ENCODE assay signal across 8 mouse cellular contexts in the genomic region with DNA sequence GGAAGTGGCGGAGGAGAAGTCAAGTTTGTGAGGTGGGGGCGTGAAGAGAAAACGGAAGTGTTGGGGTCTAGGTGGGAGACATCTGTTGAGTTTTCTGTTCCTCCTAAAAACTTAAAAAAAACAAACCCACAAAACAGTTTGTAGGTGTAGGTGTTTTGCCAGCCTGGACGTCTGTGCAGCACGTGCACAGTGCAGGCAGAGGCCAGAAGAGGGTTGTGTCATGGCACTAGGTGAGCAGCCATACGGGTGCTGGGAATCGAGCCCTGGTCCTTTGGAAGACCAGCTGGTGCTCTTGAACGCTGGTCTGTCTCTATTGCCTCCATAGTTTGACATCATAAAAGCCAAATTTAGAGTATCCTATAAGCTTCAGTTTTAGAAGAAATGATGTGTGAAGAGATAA. TPM values are rescaled to one million over a fixed set of nuclear protein-coding genes. Genes with fewer than 3 reads are reported as not detected.
DNase-seq lines count a peak whose midpoint lies in the region; ATAC-seq and TF ChIP-seq lines count a peak whose summit lies in the region.

No protein-coding gene starts in this region.

- H3K4me3 ChIP-seq in thymus, adult 2 months (ENCODE audit: control insufficient read depth, insufficient read depth, low read length): peak overlapping the region; percentile 79
- H3K4me3 ChIP-seq in limb, embryonic 10.5 days: peak overlapping the region; percentile 84
- H3K4me3 ChIP-seq in neural tube, embryonic 13.5 days: peak overlapping the region; percentile 80

- H3K27me3 ChIP-seq in thymus, adult 2 months (ENCODE audit: control insufficient read depth, insufficient read depth, low read length): no peaks in the 10 kb centered on the region
- no peaks in the 10 kb centered on the region for H3K27me3 ChIP-seq in limb, embryonic 10.5 days (ENCODE audit: low read depth, poor library complexity, severe bottlenecking)
- H3K27me3 ChIP-seq in neural tube, embryonic 13.5 days: no peaks in the 10 kb centered on the region

- peak overlapping the region; percentile 43; the same call in 1 of the 2 replicates for H3K27ac ChIP-seq in thymus, adult 2 months (ENCODE audit: control insufficient read depth, insufficient read depth, low read length)
- peak overlapping the region; percentile 96 for H3K27ac ChIP-seq in limb, embryonic 10.5 days
- H3K27ac ChIP-seq in neural tube, embryonic 13.5 days (replicated peaks): peak overlapping the region; percentile 95

- TF ChIP-seq POLR2A in thymus, adult 2 months (IDR thresholded peaks at IDR 0.05; ENCODE audit: control insufficient read depth, extremely low read depth, insufficient read depth, low read length, poor library complexity): no peak

- H3K36me3 ChIP-seq in thymus, adult 2 months (ENCODE audit: control insufficient read depth, insufficient read depth, low read length): no peaks in the 10 kb centered on the region; the same call in none of the 2 replicates
- H3K36me3 ChIP-seq in limb, embryonic 10.5 days: peaks cover 35% of the 10 kb centered on the region
- H3K36me3 ChIP-seq in neural tube, embryonic 13.5 days: peaks cover 28% of the 10 kb centered on the region

- no peak for TF ChIP-seq CTCF in thymus, adult 2 months (IDR thresholded peaks at IDR 0.05; ENCODE audit: borderline replicate concordance, control insufficient read depth, extremely low read depth, insufficient read depth, low read length, poor library complexity)

- DNase-seq in adrenal gland, postnatal 14 days: peak; percentile 13
- no peak for DNase-seq in adrenal gland, adult 8-10 months
- DNase-seq in thymus, adult 2 months: no peak
- no peak for DNase-seq in thymus, postnatal 36 days
- peak; percentile 42 for DNase-seq in limb, embryonic 10.5 days (ENCODE audit: low spot score)
- no peak for DNase-seq in adrenal gland, postnatal 36 days
- DNase-seq in adrenal gland, postnatal 10 days: no peak

- WGBS in thymus, adult 2 months: 13% methylated on average over 8 of the region's 8 CpGs
- WGBS in limb, embryonic 10.5 days: 15% methylated on average over 8 of the region's 8 CpGs
- WGBS in neural tube, embryonic 13.5 days: 13% methylated on average over 8 of the region's 8 CpGs

- peak; percentile 42; the same call in 1 of the 2 replicates for ATAC-seq in neural tube, embryonic 13.5 days (ENCODE audit: low read depth)

- peak overlapping the region; percentile 84 for H3K4me2 ChIP-seq in neural tube, embryonic 13.5 days

- H3K4me1 ChIP-seq in thymus, adult 2 months (replicated peaks; ENCODE audit: control insufficient read depth, insufficient read depth, low read length): peaks cover 10% of the 10 kb centered on the region
- peaks cover 9% of the 10 kb centered on the region for H3K4me1 ChIP-seq in limb, embryonic 10.5 days
- H3K4me1 ChIP-seq in neural tube, embryonic 13.5 days (replicated peaks): peaks cover 24% of the 10 kb centered on the region

- no peaks in the 10 kb centered on the region for H3K9me3 ChIP-seq in limb, embryonic 10.5 days (replicated peaks)
- H3K9me3 ChIP-seq in neural tube, embryonic 13.5 days: no peaks in the 10 kb centered on the region

- peak overlapping the region; percentile 79 for H3K9ac ChIP-seq in neural tube, embryonic 13.5 days

RNA-seq across cellular contexts. Expression of a gene that starts 0.6 kb away (rescaled TPM):
- 24.1 and 29.2 TPM in 2 replicates for total RNA-seq in adrenal gland, postnatal 14 days (2021)
- 10 to 100 TPM; 31.9 to 36.6 (median 33.9) TPM for total RNA-seq in adrenal gland, adult 8-10 months (2022)
- polyA plus RNA-seq in thymus, adult 2 months (2012; rRNA removed): 3.2 and 5.3 TPM in 2 replicates
- polyA plus RNA-seq in limb, embryonic 10.5 days (2016; fragmentation: Nextera tagmentation; extraction: Ambion mirVana): 72.4 and 73.2 TPM in 2 replicates
- 40.2 and 49.8 TPM in 2 replicates for polyA plus RNA-seq in neural tube, embryonic 13.5 days (2015; fragmentation: Nextera tagmentation; extraction: Ambion mirVana)
- 10 to 100 TPM; 29.0 to 37.6 TPM for total RNA-seq in adrenal gland, postnatal 36 days (2021)
- 10 to 100 TPM; 19.3 to 21.3 TPM for total RNA-seq in adrenal gland, postnatal 10 days (2021)

RNA-seq across cellular contexts. Expression of a gene that starts 46.8 kb away (rescaled TPM):
- 140 and 142 TPM in 2 replicates for total RNA-seq in adrenal gland, postnatal 14 days (2021)
- total RNA-seq in adrenal gland, adult 8-10 months (2022): 100 to 1,000 TPM; 124 to 194 (median 185) TPM
- polyA plus RNA-seq in thymus, adult 2 months (2012; rRNA removed): 24.4 and 27.2 TPM in 2 replicates
- polyA plus RNA-seq in limb, embryonic 10.5 days (2016; fragmentation: Nextera tagmentation; extraction: Ambion mirVana): 46.0 and 49.9 TPM in 2 replicates
- 60.9 and 74.4 TPM in 2 replicates for polyA plus RNA-seq in neural tube, embryonic 13.5 days (2015; fragmentation: Nextera tagmentation; extraction: Ambion mirVana)
- total RNA-seq in adrenal gland, postnatal 36 days (2021): 100 to 1,000 TPM; 190 to 203 TPM
- 100 to 1,000 TPM; 145 to 154 TPM for total RNA-seq in adrenal gland, postnatal 10 days (2021)

RNA-seq across cellular contexts. Expression of a gene that starts 59.5 kb away (rescaled TPM):
- total RNA-seq in adrenal gland, postnatal 14 days (2021): 22.8 and 29.9 TPM in 2 replicates
- total RNA-seq in adrenal gland, adult 8-10 months (2022): 10 to 100 TPM; 24.4 to 36.0 (median 27.1) TPM
- polyA plus RNA-seq in thymus, adult 2 months (2012; rRNA removed): 39.9 and 48.4 TPM in 2 replicates
- polyA plus RNA-seq in limb, embryonic 10.5 days (2016; fragmentation: Nextera tagmentation; extraction: Ambion mirVana): 4.8 and 5.7 TPM in 2 replicates
- 8.4 and 8.9 TPM in 2 replicates for polyA plus RNA-seq in neural tube, embryonic 13.5 days (2015; fragmentation: Nextera tagmentation; extraction: Ambion mirVana)
- total RNA-seq in adrenal gland, postnatal 36 days (2021): 10 to 100 TPM; 27.6 to 30.6 TPM
- total RNA-seq in adrenal gland, postnatal 10 days (2021): 10 to 100 TPM; 19.1 to 20.6 TPM

Comparison
In these comparisons a context has a peak if more than half of its experiments do, and no peak if none do; other contexts are left out.
1. DNase-seq: peak in adrenal gland, postnatal 14 days (single experiment) and limb, embryonic 10.5 days (single experiment); none in adrenal gland, adult 8-10 months (single experiment), thymus, adult 2 months (single experiment), thymus, postnatal 36 days (0 of 2), adrenal gland, postnatal 36 days (0 of 2) and adrenal gland, postnatal 10 days (single experiment).
2. H3K27ac ChIP-seq: peak in every context shown above with its lines; median percentile 96 in limb, embryonic 10.5 days; 95 in neural tube, embryonic 13.5 days; 43 in thymus, adult 2 months.
3. Peak in every context shown above with its lines, with median percentiles within 50 percentile points of each other: H3K4me3 ChIP-seq.